Mouse (Mus musculus) heart, adult 2 months (tissue): ENCODE measurements around the gene Myadml2.
A peak's percentile ranks its signal among the peaks of the same experiment; 100 is the strongest.

Experiments
- CTCF ChIP-seq: fragments of 200-600 bp; IDR thresholded peaks from 2 replicates; pipeline ENCODE4 v1.8.1; 2022; ENCODE audit warnings: antibody characterized with exemption, mild to moderate bottlenecking, moderate library complexity
- EP300 ChIP-seq: fragments of 200-500 bp; IDR thresholded peaks from 2 replicates; pipeline ENCODE4 v1.6.1; 2011; ENCODE audit warnings: low read depth, low read length, control low read depth; ENCODE audit not compliant: insufficient read depth
- POLR2A ChIP-seq: fragments of 200-500 bp; IDR thresholded peaks from 2 replicates; pipeline ENCODE4 v1.6.1; 2011; ENCODE audit warnings: mild to moderate bottlenecking, low read depth, low read length, control low read depth; ENCODE audit not compliant: insufficient read depth

DNA sequence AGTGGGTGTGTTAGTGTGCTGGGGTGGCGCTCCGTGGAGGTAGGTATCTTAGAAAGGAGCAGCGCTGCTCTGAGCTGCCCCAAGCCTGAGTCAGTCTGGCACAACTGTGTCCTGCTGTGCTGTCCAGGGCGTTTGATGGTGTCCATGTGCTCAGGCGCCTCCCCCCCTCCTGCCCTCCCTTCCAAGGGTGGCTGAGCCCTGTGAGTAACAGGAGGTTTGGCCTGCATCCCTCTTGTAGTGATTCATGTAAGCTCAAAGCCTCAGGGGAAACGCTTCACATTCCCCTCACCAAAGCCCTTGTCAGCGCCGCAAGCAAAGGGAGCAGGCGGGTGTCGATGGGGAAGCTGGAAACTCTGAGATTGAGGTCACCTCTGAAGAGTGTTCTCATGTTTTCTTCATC lies 49.8 kb upstream of the Myadml2 start:
- 0 out of 2 replicates have a peak, but pooled peaks have one; percentile 58 for TF ChIP-seq EP300
- 0 out of 2 replicates have a peak, but pooled peaks have one; percentile 9 for TF ChIP-seq POLR2A
- 0 out of 2 replicates have a peak, but pooled peaks have one; percentile 6 for TF ChIP-seq CTCF
